Mouse (Mus musculus): ENCODE measurements at regions not wholly inside any gene's neighbourhood (a gene's known extent, or its start where the extent isn't known, plus 50 kb on each side); places are given as distances from the start of the nearest gene placed in this dataset.
A peak's percentile ranks its signal among the peaks of the same experiment; 100 is the strongest.

DNA sequence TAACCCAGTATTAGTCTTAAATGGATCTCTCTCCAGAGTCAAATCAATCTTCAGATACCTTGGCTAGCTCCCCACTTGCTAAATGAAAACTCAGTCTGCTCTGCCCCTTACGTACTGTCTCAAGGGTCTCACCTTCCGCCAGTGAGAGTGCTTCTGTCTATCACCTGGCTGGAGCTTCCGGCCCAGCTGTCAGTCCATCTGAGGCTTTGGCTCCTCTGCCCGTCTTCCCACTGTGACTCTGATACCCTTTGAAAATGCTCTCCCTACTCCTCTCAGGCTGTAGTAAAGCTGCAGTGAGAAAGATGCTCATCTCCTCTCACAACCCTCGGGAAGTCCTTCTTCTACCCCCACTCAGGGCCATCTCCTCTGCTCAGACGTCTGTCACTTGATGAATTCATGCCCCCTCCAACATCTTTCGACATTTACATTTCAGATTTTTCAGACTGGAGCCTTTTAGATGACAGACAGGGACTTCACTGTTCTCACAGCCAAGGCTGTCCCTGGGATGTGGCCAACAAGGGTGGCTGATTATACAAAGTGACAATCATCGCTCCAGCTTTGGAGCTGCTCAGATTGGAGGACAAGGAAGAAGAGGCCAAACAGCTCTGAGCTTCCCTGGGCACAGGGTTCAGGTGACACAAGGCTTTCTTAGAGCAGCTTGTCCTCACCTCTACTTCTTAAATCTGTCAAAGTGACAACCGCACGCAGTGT is 71.6 kb upstream of the Serp2 start:
- Histone ChIP-seq H3K9me3 (ENCODE audit: control insufficient read depth, low read length) (no peaks in the 10 kb centered on the region), H3K4me1 (replicated peaks; ENCODE audit: control insufficient read depth, insufficient read depth, low read length) (peaks cover 5% of the 10 kb centered on the region), H3K27me3 (ENCODE audit: control insufficient read depth, insufficient read depth, low read length) (no peaks in the 10 kb centered on the region), H3K27ac (ENCODE audit: low read depth, low read length) (no peak overlapping the region), H3K4me3 (ENCODE audit: low read depth, low read length) (no peak overlapping the region), H3K36me3 (ENCODE audit: control insufficient read depth, insufficient read depth, low read length) (no peaks in the 10 kb centered on the region), H3K4me2 (replicated peaks; ENCODE audit: low read depth, low read length) (no peak overlapping the region), H3K9ac (ENCODE audit: low read depth, low read length) (no peak overlapping the region)
- ATAC-seq (ENCODE audit: low FRiP score), result no peak
- no peak for DNase-seq (ENCODE audit: low spot score)
- WGBS, result 83% methylated on average over 10 of the region's 10 CpGs

DNA sequence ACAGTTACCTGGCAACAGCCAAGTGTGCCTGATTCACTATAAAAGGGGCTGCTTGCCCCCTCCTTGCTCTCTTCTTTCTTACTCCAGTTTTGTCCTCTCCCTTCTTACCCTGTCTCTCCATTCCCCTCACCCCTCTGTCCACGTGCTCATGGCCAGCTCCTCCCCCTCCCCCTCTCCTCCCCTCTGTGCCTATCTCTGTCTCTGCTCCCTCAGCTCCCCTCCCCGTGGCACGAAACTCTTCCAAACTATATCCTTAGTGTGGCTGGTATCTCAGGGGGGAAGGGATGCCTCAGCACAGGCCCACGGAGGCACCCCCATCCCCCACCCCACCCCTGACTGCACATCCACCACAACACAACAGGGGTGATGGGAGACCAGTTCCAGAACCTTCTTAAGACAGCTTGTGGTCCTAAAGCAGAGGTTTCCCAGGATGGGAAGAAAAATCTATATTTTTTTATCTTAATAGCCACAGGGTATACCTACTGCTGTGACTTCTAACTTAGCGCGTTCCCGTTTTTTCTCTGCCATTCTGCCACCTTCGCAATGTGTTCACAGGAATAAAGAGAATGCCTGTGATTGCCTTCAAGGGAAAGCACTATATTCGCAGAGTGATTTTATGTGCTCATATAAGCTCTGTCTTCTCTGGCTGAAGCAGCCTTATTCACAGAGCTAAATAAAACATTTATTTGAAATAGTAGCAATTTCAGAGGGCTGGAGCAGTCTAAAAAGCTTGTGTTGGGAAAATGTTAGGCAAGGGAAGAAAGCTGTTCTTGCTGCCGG is 69.1 kb upstream of the Serp2 start:
- Histone ChIP-seq H3K4me2 (replicated peaks; ENCODE audit: low read depth, low read length) (no peak overlapping the region), H3K27me3 (ENCODE audit: control insufficient read depth, insufficient read depth, low read length) (no peaks in the 10 kb centered on the region), H3K36me3 (ENCODE audit: control insufficient read depth, insufficient read depth, low read length) (no peaks in the 10 kb centered on the region), H3K4me1 (replicated peaks; ENCODE audit: control insufficient read depth, insufficient read depth, low read length) (peaks cover 13% of the 10 kb centered on the region), H3K9ac (ENCODE audit: low read depth, low read length) (no peak overlapping the region), H3K27ac (ENCODE audit: low read depth, low read length) (0 out of 2 replicates have a peak overlapping the region, but pooled peaks have one; percentile 5), H3K9me3 (ENCODE audit: control insufficient read depth, low read length) (no peaks in the 10 kb centered on the region), H3K4me3 (ENCODE audit: low read depth, low read length) (no peak overlapping the region)
- WGBS, result 59% methylated on average over 10 of the region's 10 CpGs
- peak; percentile 68 for ATAC-seq (ENCODE audit: low FRiP score)
- no peak for DNase-seq (ENCODE audit: low spot score)

DNA sequence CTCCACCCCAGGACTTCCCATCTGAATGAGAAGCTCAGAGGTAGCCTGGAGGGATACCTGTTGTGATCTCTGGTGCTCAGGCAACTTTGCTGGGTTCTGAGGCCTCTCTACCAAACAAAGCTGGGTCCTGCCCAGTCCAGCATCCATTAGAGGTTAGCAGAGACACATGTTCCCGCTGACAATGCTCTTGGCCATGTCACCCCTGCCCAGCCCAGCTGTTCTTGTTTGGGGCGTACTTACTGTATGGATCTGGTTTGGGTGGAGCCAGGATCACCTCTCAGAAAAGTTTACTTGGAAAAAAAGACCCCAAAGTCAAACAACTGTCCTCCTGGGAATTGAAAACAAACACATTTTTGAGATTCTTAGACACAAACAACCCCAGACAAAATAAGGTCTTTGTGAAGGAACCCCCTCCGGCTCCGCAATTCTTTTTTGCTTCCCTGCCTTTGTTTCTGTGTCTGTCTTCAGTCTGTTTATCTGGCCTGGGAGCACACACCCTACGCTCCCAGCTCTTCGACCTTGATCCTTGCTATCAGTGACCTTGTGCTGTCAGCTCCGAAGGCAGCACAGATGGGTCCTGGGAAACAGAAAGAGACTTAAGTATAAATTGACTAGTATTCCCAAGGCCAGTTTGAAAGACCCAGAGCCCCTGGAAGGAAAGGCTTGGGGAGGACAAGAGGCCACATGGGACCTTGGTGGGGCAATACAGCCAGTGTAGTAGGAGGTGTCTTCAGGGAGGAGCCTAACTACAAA is 68.1 kb upstream of the Serp2 start:
- H3K4me1 ChIP-seq (replicated peaks; ENCODE audit: control insufficient read depth, insufficient read depth, low read length), result peaks cover 13% of the 10 kb centered on the region
- ATAC-seq (ENCODE audit: low FRiP score), result peak; percentile 24; the same call in 1 of the 2 replicates
- H3K9me3 ChIP-seq (ENCODE audit: control insufficient read depth, low read length), result no peaks in the 10 kb centered on the region
- no peaks in the 10 kb centered on the region for H3K36me3 ChIP-seq (ENCODE audit: control insufficient read depth, insufficient read depth, low read length)
- DNase-seq (ENCODE audit: low spot score), result peak; percentile 30
- H3K4me2 ChIP-seq (replicated peaks; ENCODE audit: low read depth, low read length), result no peak overlapping the region
- 0 out of 2 replicates have a peak overlapping the region, but pooled peaks have one; percentile 30 for H3K27ac ChIP-seq (ENCODE audit: low read depth, low read length)
- 54% methylated on average over 7 of the region's 7 CpGs for WGBS
- H3K27me3 ChIP-seq (ENCODE audit: control insufficient read depth, insufficient read depth, low read length), result no peaks in the 10 kb centered on the region
- no peak overlapping the region for H3K9ac ChIP-seq (ENCODE audit: low read depth, low read length)
- no peak overlapping the region for H3K4me3 ChIP-seq (ENCODE audit: low read depth, low read length)

GRCm38 (mm10) chr14:76623371-76623988 is 66.8 kb upstream of the Serp2 start:
- 31% methylated on average over 10 of the region's 10 CpGs for WGBS
- 0 out of 2 replicates have a peak overlapping the region, but pooled peaks have one; percentile 31 for H3K9ac ChIP-seq (ENCODE audit: low read depth, low read length)
- no peaks in the 10 kb centered on the region for H3K36me3 ChIP-seq (ENCODE audit: control insufficient read depth, insufficient read depth, low read length)
- H3K4me3 ChIP-seq (ENCODE audit: low read depth, low read length), result no peak overlapping the region
- ATAC-seq (ENCODE audit: low FRiP score), result no peak
- H3K4me1 ChIP-seq (replicated peaks; ENCODE audit: control insufficient read depth, insufficient read depth, low read length), result peaks cover 13% of the 10 kb centered on the region
- DNase-seq (ENCODE audit: low spot score), result peak; percentile 48
- H3K4me2 ChIP-seq (replicated peaks; ENCODE audit: low read depth, low read length), result no peak overlapping the region
- peak overlapping the region; percentile 74 for H3K27ac ChIP-seq (ENCODE audit: low read depth, low read length)
- H3K27me3 ChIP-seq (ENCODE audit: control insufficient read depth, insufficient read depth, low read length), result no peaks in the 10 kb centered on the region
- H3K9me3 ChIP-seq (ENCODE audit: control insufficient read depth, low read length), result no peaks in the 10 kb centered on the region

DNA sequence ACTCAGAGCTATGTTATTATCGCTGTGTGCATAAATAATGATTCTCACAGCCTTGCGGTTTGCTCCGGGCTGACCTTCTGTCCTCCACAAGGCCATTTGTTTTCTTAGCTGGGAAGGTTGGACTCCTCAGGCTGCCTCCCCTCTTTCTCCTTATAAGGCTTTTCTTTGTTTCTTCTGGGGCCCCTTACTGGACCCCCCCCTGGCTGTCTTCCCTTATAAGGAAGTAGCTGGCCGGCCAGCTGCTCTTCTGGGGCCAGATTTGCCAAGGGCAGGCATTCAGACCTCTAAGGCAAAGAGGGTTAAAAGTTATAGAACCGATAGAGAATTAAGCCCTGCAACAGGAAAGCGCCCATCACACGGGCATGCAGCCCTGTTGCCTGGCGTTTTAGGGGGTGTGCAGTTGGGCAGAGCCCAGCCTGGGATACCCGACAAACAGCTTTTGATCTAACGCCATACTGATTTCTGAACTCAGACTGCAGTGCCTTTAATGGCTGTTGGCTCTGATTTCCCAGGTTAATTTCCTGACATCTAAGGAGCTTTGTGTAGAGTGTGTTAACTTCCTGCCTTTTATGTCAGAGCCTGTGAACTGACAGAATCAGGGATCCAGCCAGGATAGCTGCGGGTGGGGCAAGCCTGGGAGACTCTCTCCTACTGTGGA is 66.1 kb upstream of the Serp2 start:
- H3K36me3 ChIP-seq (ENCODE audit: control insufficient read depth, insufficient read depth, low read length), result no peaks in the 10 kb centered on the region
- no peak overlapping the region for H3K4me3 ChIP-seq (ENCODE audit: low read depth, low read length)
- H3K27me3 ChIP-seq (ENCODE audit: control insufficient read depth, insufficient read depth, low read length), result no peaks in the 10 kb centered on the region
- peaks cover 13% of the 10 kb centered on the region for H3K4me1 ChIP-seq (replicated peaks; ENCODE audit: control insufficient read depth, insufficient read depth, low read length)
- no peaks in the 10 kb centered on the region for H3K9me3 ChIP-seq (ENCODE audit: control insufficient read depth, low read length)
- H3K4me2 ChIP-seq (replicated peaks; ENCODE audit: low read depth, low read length), result 0 out of 2 replicates have a peak overlapping the region, but pooled peaks have one; percentile 7
- DNase-seq (ENCODE audit: low spot score), result peak; percentile 48
- H3K9ac ChIP-seq (ENCODE audit: low read depth, low read length), result 0 out of 2 replicates have a peak overlapping the region, but pooled peaks have one; percentile 31
- peak; percentile 43; the same call in 1 of the 2 replicates for ATAC-seq (ENCODE audit: low FRiP score)
- 5% methylated on average over 11 of the region's 11 CpGs for WGBS
- peak overlapping the region; percentile 74 for H3K27ac ChIP-seq (ENCODE audit: low read depth, low read length)

GRCm38 (mm10) chr14:76619038-76619409 is 62.3 kb upstream of the Serp2 start:
- no peak for ATAC-seq (ENCODE audit: low FRiP score)
- 65% methylated on average over 7 of the region's 7 CpGs for WGBS
- H3K27ac ChIP-seq (ENCODE audit: low read depth, low read length), result no peak overlapping the region
- no peaks in the 10 kb centered on the region for H3K27me3 ChIP-seq (ENCODE audit: control insufficient read depth, insufficient read depth, low read length)
- no peak for DNase-seq (ENCODE audit: low spot score)
- no peak overlapping the region for H3K9ac ChIP-seq (ENCODE audit: low read depth, low read length)
- no peaks in the 10 kb centered on the region for H3K36me3 ChIP-seq (ENCODE audit: control insufficient read depth, insufficient read depth, low read length)
- no peak overlapping the region for H3K4me3 ChIP-seq (ENCODE audit: low read depth, low read length)
- H3K4me2 ChIP-seq (replicated peaks; ENCODE audit: low read depth, low read length), result no peak overlapping the region
- peaks cover 13% of the 10 kb centered on the region for H3K4me1 ChIP-seq (replicated peaks; ENCODE audit: control insufficient read depth, insufficient read depth, low read length)
- H3K9me3 ChIP-seq (ENCODE audit: control insufficient read depth, low read length), result no peaks in the 10 kb centered on the region

GRCm38 (mm10) chr14:76618331-76619037 is 61.8 kb upstream of the Serp2 start:
- Histone ChIP-seq H3K4me2 (replicated peaks; ENCODE audit: low read depth, low read length) (no peak overlapping the region), H3K27me3 (ENCODE audit: control insufficient read depth, insufficient read depth, low read length) (no peaks in the 10 kb centered on the region), H3K4me3 (ENCODE audit: low read depth, low read length) (no peak overlapping the region), H3K4me1 (replicated peaks; ENCODE audit: control insufficient read depth, insufficient read depth, low read length) (peaks cover 9% of the 10 kb centered on the region), H3K9ac (ENCODE audit: low read depth, low read length) (no peak overlapping the region), H3K27ac (ENCODE audit: low read depth, low read length) (no peak overlapping the region), H3K9me3 (ENCODE audit: control insufficient read depth, low read length) (no peaks in the 10 kb centered on the region), H3K36me3 (ENCODE audit: control insufficient read depth, insufficient read depth, low read length) (no peaks in the 10 kb centered on the region)
- 57% methylated on average over 14 of the region's 14 CpGs for WGBS
- DNase-seq (ENCODE audit: low spot score) (no peak), ATAC-seq (ENCODE audit: low FRiP score) (no peak)
